Mouse (Mus musculus) adrenal gland, postnatal 10 days (tissue): ENCODE data around the gene Tbc1d14. TPM values are rescaled to one million over a fixed set of nuclear protein-coding genes. Genes with fewer than 3 reads are reported as not detected.
A peak's percentile ranks its signal among the peaks of the same experiment; 100 is the strongest.

ENCODE experiments used
- DNase-seq: peaks from one replicate; pipeline ENCODE4 v3.0.0; 2021; ENCODE audit warnings: mixed read lengths
- long read RNA-seq, 2 experiments: library from polyadenylated mRNA; stranded (forward); transcript quantifications; one replicate each; pipeline ENCODE4 v2.0.0; 2021
- total RNA-seq, 2 experiments: library from RNA; stranded (reverse); gene quantifications; 2 replicates each; pipeline ENCODE4 v1.2.3; 2021

Tbc1d14 gene
- total RNA-seq: 10 to 100 TPM; 32.3 to 32.4 TPM
- long read RNA-seq, experiment 1, partial matches to known transcripts: 3 of 13 reads
- long read RNA-seq, experiment 1, other reads (novel, unspliced or antisense): 8 of 13 reads
- long read RNA-seq, experiment 2, full-length matches to known transcripts: 4 of 6 reads
- long read RNA-seq, experiment 2, partial matches to known transcripts: 1 of 6 reads
- long read RNA-seq, experiment 2, other reads (novel, unspliced or antisense): 1 of 6 reads

- no peak for DNase-seq
Observed at GRCm38 (mm10) chr5:36593176-36593575, at the start of gene Tbc1d14. Tbc1d14 (minus strand) TSS chr5:36593276.

DNA sequence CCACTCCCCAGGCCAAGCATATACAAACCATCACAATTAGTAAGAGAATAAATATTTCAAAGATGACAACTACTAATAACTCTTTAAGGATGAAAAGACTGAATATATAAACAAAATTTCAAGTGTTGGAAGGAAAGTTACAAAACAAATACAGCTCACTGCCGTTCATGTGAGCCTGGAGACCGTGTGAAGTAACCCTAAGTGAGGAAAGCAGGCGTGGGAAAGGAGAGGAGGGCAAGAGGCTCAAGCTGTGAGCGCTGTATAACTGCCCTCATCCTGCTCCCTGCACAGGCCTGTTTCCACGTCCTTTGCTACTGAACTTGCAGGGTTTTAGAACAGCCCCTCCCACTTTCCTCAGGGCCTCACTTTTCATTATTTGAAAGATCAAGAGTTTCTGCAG is 32.5 kb upstream of the Tbc1d14 start:
- DNase-seq: no peak

DNA sequence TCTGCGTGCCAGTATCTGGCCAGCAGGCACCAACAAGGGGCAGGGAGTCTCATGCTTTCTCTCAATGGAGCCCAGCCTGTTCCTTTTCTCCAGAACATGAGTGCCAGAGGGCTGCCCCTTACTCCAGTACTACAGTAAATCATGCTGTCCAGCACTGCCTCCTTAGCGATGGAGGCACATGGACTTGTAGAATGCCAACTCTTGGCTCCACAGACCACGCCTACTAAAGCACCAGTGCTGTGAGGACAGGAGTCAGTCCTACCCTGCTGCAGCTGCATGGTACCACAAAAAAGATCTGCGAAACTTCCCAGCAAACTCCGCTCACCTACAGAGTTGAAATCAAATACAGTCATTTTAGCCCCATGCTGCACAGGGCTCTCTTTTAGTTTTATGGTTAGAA is 30.6 kb upstream of the Tbc1d14 start:
- DNase-seq: no peak

GRCm38 (mm10) chr5:36621058-36621449 is 28.0 kb upstream of the Tbc1d14 start:
- DNase-seq: peak; percentile 21

- DNase-seq: no peak
Observed at GRCm38 (mm10) chr5:36620409-36621057, 27.5 kb upstream of the Tbc1d14 start.

DNA sequence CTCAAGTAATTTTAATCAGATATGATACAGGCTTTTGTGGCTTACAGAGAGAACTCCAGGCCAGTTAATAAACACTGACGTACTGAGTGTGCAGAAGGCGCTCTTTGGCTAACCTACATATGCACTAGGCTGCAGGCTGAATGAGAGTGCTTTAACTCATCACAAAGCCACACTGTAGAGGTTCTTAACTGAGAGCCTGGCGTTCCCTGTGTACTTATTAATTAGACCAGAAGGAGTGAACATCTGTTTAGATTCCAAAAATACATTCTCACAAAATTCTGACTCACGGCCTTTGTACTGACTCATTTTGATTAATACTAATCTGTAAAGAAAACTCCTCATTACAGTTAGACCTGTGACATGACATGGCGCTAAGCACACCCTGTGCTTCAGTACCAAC is 25.8 kb upstream of the Tbc1d14 start:
- DNase-seq: no peak

- no peak for DNase-seq
Observed at GRCm38 (mm10) chr5:36618356-36618755, 25.3 kb upstream of the Tbc1d14 start.

- no peak for DNase-seq
Observed at GRCm38 (mm10) chr5:36614124-36614523, 21.0 kb upstream of the Tbc1d14 start.

DNA sequence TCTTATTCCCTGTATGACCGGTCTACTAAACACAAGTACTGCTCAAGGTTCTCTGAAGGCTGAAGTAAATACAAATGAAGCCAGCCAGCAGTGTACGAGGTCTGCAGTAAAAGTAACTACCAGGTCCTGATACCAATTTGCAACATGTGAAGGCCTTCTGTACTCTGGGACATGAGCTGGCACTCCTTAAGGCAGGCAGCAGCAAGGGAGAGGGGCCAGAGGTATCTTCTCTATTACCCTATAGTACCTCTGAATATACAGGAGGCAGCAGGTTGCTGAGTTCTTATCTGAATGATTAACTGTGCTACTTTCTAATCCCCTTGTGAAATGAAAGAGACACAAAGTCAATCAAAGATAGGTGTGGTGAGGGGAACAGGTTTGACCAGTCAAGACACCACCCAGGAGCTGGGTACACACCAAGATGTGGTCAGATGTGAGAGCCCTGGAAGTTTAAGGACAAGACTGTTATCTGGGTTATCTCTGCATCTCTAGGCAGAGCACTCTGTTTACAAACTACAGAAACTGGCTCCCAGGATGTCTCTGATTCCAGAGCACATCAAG is 15.9 kb upstream of the Tbc1d14 start:
- no peak for DNase-seq

DNA sequence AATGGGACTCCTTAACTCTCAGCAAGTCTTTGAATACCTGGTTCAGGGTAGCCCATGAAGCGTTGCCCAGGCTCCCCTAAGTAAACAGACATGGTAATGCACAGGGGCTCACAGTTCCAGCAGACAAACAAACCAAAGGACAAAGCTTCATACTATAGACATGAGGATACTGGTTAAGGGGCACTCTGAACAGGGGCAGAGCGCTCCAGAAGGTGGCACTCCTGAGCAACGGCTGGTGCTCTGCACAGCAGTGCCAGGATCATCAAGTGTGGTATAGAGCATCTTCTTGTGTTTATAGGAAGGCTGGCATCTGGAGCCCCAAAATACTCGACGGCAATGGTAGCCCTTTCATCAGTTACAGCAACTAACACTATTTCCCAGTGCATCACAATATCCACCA is 10.0 kb upstream of the Tbc1d14 start:
- DNase-seq: peak; percentile 62

- DNase-seq: peak; percentile 18
Observed at GRCm38 (mm10) chr5:36602028-36602427, 9.0 kb upstream of the Tbc1d14 start.

- no peak for DNase-seq
Observed at GRCm38 (mm10) chr5:36601492-36601891, 8.4 kb upstream of the Tbc1d14 start.

DNA sequence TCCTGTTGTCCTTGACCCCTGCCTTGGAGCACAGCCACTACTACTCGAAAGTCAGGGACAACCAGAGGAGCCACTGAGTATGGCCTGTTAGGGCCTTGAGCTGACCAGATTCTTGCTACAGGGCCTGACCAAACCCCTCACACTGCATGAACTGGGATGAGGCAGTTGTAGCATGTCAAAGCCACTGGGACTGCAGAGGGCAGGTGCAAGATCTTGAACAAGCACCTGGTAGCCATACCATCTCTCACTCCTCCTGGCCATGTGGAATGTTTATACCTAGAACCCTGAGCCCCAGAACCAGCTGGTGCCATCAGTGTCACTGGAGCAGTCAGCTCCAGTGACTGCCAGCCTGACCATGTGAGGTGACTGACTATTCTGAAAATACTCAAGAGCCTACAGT is 5.8 kb upstream of the Tbc1d14 start:
- no peak for DNase-seq

DNA sequence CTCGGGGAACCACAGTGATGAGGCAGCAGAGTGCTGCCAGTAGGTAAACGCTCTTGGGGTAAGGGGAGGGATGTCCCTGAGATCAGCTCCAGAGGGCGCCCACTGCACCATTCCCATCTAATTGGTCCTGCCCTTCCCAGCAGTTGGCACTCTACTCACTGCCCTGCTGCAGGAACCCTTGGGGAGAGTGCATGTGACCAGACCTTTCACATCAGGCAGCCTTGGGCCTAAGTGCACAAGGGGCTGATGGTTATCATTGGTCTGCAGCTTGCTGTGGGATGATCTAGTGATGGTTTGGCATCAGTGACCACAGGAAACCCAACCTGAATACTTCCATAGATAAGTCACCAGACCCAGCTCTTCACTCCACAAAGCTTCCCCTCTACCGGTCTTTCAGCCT is 4.6 kb upstream of the Tbc1d14 start:
- DNase-seq: peak; percentile 48

- no peak for DNase-seq
Observed at GRCm38 (mm10) chr5:36596225-36596624, 3.1 kb upstream of the Tbc1d14 start.

DNA sequence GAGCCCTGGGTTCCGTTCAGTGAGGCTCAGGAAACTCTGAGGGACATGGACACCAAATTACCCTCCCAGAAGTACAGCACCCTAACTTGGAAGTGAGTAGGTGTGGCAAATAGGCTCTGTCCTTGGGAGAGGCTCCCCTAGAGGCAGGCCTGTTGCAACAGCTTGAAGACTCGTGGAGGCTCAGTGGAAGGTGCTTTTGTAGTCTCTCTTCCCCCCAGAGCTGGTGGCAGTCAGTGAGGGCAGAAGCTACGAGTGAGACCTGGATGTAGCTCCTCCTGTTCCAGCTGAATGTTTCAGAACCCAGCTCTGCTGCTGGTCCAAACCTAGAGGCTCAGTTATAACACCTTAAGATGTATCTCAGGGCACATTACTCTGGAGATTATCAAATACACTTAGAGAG is 2.0 kb upstream of the Tbc1d14 start:
- DNase-seq: no peak

DNA sequence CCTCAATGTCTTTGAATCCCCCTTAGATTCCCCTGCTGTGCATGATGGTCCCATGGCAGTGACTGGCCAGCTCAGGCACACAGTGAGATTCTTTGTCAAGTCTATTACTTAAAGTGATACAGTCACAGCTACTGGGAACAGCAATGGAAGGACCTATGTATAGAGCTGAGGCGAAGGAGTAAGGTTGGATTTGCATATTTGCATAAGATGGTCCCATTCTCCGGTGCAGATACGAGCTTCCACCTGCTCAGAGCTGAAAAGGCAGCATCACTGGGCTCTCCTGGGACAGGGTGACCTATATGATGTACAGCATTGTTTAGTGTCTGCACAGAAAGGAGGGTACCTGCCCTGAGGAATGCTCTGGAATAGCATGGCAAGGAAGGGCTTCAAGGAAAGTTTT is 1.3 kb upstream of the Tbc1d14 start:
- no peak for DNase-seq

GRCm38 (mm10) chr5:36590499-36590920 is 2.6 kb downstream of the Tbc1d14 start:
- no peak for DNase-seq

DNA sequence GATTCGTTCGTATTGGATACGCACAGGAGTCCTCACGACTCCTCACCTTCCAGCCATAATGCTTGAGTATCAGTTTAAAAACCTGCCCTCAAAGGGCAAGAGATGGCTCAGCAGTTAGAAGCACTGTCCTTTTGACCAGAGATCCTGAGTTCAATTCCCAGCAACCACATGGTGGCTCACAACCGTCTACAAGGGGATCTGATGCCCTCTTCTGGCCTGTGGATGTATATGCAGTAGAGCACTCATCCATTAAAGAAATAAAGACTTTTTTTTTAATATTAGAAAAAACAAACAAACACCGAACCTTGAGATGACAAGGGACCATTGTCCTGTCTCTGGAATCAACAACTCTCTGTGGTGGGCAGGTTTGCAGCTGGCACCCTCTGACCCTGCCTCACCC is 8.8 kb downstream of the Tbc1d14 start:
- DNase-seq: no peak

DNA sequence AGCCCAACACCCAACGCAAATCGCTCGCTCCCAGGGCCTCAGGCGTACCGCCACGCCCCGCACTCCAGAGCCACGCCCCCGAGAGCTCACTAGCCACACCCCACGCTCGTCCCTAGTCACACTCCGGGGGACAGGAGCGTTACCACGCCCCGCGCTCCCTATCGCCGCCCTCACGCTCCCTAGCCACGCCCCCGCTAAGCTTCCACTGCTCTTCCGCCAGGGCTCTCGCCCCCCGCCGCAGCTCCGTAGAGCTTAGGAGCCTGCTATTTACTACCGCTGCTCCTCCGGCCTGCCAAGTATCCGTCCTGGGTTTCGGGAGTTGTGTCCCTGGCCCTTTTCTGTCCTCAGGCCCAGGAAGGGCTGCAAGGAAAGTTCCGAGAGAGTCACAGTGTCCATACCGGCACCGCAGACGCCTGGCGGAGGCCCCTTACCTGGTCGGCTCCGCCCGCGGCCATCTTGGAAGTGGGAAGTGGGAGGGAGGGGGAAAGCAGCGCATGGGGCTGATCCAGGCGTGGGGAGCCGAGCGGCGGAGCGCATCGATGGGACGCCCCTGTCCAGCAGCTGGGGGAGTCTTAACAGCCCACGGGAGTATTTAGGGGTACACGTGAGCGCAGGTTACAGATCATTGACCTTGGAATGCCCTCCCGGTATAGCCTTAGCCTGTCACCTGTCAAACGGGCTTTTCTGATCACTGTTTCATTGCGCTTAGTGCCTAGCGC is 11.0 kb downstream of the Tbc1d14 start:
- peak; percentile 99 for DNase-seq

DNA sequence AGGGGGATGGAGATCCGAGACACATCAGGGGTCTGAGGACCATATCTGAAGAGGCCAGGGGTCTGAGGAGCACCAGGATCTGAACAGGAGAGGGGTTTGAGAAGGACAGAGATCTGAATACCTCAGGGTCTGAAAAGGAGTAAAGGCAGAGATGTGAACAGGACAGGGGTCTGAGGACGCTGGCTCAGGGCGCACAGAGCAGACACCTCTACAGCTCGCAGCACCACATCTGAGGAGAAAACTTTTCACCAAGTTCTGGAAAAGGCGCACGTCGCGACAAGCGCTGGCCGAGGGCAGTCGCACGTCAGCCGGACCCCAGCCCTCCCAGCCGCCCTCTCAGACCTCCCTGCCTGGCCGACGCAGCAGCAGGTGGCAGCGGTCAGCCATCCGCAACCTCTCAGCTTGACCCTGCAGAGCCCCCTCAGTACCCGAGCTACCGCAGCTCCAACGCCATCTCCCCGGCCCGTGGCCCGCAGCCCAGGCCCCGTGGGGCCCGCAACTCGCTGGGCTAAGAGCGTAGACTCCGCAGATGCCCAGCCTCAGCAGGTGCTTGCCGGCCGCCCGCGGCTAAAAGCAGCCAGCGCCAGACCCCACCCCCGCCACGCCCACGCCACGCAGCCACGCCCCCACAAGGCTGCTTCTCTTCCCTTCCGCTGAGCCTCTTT is 11.7 kb downstream of the Tbc1d14 start:
- DNase-seq: no peak

- DNase-seq: no peak
Observed at GRCm38 (mm10) chr5:36579967-36580366, 13.1 kb downstream of the Tbc1d14 start.

DNA sequence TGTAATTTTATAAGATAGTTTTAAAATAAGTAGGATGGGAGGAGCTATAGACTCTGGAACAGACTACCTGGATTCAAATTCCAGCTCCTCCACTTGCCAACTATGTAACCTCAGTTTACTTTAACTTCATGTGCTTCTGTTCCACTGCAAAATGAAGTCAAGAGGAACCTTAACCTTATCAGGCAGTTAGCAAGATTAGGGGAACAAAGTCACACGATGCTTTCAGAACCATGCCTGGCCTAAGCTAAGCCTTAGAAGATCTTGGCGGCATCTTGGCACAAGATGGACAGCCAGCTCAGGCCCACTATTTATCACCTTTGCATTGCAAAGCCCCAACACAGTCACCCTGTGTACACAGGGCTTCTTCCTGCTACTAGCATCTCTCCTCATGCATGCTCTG is 14.1 kb downstream of the Tbc1d14 start:
- no peak for DNase-seq
